Mouse (Mus musculus): ENCODE measurements at regions not wholly inside any gene's neighbourhood (a gene's known extent, or its start where the extent isn't known, plus 50 kb on each side); places are given as distances from the start of the nearest gene placed in this dataset.

DNA sequence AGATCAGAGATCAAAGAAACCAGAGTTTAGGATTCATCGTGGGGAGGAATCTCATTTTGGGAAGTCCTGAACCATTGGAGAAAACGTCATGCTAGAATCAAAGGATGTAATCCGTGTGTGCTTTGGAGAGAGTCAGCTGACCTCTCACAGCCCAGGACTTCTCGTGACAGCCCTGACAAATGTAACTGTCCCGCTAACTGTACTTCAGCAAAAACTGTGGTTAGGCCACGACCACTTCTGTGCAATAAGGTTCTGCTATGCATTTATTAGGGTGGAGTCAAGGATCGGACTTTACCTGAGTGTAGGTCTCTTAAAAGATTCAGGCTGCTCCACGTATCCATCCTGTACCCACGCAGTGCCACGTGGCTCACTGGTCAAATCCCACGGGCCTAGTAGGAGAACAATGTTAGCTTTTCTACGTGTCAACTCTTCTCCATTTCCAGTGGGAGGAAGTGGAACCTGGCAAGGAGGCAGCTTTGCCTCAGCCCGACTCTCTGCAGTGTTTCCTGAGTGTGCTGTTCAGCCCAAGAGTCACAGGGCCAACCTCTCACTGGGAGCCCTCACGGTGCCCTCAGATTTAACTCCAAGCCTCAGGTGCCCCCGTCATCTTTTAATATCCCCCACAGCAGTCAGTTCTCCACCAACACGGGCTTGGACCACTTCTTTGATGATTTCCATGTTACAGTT, 88.1 kb downstream of the Il12a start:
- ChIA-PET CTCF (no interaction called here), POLR2A (no interaction called here)
- no peaks in the 10 kb centered on the region for H3K27me3 ChIP-seq
- TF ChIP-seq CTCF (IDR thresholded peaks at IDR 0.05): no peak
- no peak for DNase-seq (ENCODE audit: low read depth, low spot score)
- in situ Hi-C loops (cut with MboI; ENCODE audit: low pct_unique_long_range_greater_than_20kb): no loop called here
- ATAC-seq: no peak

DNA sequence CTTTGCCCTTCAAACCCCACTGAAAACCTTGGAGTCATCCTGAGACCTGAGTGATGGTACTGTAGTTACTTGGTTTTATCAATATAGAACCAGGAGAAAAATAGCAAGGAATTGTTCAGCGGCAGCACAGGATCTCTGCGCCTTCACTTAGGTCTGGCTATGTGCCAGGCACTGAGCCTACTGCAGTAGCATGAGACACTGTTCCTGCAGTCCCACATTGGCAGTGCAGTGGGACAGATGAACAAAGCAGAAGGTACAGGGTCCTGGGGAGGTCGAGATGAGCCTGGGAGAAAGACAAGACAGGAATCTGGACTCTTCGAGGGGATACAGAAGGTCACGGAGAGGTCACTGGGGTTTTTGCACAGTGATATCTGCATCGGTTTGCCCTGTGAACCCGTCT, 88.5 kb upstream of the 1110032F04Rik start:
- DNase-seq (ENCODE audit: low read depth, low spot score) (no peak), ATAC-seq (no peak)
- in situ Hi-C loops (cut with MboI; ENCODE audit: low pct_unique_long_range_greater_than_20kb): no loop called here
- no peaks in the 10 kb centered on the region for H3K27me3 ChIP-seq
- no peak for TF ChIP-seq CTCF (IDR thresholded peaks at IDR 0.05)
- CTCF ChIA-PET: interaction anchor here (1.2 to 1.6 kb wide), 2 partner anchors 13 to 36 kb away, joined by 3 to 5 read pairs; no protein-coding TSS in a partner anchor
- POLR2A ChIA-PET: no interaction called here

DNA sequence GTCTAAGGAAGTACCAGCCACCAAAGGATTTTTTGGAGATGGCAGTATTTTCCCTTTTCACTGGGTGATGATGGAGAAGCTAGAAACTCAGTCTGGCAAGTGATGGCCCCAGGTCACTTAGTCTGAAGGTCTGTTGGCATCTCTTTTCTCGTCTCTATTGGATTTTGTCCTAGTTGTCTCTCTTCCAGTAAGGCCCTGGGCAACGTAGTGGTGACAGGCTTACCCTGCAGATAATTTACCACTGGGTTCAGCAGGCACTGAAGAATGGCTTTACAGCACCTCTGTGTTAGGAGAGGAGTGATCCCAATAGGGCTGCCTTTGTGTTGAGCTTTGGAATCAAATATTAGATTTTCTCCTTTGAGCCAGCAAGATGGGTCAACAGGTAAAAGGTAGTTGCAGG, 87.9 kb upstream of the 1110032F04Rik start:
- in situ Hi-C loops (cut with MboI; ENCODE audit: low pct_unique_long_range_greater_than_20kb): no loop called here
- ATAC-seq: no peak
- CTCF ChIA-PET: interaction anchor here (1.2 kb wide), 2 partner anchors 11 to 37 kb away, joined by 3 to 4 read pairs; no protein-coding TSS in a partner anchor
- DNase-seq (ENCODE audit: low read depth, low spot score): no peak
- H3K27me3 ChIP-seq: no peaks in the 10 kb centered on the region
- POLR2A ChIA-PET: no interaction called here
- no peak for TF ChIP-seq CTCF (IDR thresholded peaks at IDR 0.05)

DNA sequence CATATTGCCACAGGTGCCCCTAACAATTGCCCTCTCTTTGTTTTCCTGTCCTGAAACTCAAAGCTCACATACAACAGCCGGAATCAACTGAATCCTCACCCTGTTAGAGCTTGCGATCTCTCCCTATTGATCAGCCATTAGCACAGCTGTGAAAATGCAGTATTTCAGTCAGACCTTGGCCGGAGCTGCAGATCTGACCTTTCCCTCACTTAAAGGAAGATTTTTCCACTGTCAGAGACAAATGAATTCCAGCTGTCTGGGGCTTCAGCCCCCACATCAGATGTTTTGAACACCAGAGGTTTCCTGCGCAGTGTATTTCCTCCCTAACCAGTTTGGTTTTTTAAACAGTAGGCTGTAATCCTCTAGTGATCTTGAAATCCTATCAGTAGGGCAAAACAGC, 87.0 kb upstream of the 1110032F04Rik start:
- CTCF ChIA-PET: interaction anchor here (1.0 to 1.2 kb wide), 2 partner anchors 10 to 15 kb away, joined by 3 to 4 read pairs; no protein-coding TSS in a partner anchor
- DNase-seq (ENCODE audit: low read depth, low spot score) (no peak), ATAC-seq (no peak)
- no peak for TF ChIP-seq CTCF (IDR thresholded peaks at IDR 0.05)
- POLR2A ChIA-PET: interaction anchor here (0.6 kb wide), 2 partner anchors 8 to 1226 kb away, joined by 3 to 4 read pairs; no protein-coding TSS in a partner anchor
- in situ Hi-C loops (cut with MboI; ENCODE audit: low pct_unique_long_range_greater_than_20kb): no loop called here
- peaks cover 1% of the 10 kb centered on the region for H3K27me3 ChIP-seq

DNA sequence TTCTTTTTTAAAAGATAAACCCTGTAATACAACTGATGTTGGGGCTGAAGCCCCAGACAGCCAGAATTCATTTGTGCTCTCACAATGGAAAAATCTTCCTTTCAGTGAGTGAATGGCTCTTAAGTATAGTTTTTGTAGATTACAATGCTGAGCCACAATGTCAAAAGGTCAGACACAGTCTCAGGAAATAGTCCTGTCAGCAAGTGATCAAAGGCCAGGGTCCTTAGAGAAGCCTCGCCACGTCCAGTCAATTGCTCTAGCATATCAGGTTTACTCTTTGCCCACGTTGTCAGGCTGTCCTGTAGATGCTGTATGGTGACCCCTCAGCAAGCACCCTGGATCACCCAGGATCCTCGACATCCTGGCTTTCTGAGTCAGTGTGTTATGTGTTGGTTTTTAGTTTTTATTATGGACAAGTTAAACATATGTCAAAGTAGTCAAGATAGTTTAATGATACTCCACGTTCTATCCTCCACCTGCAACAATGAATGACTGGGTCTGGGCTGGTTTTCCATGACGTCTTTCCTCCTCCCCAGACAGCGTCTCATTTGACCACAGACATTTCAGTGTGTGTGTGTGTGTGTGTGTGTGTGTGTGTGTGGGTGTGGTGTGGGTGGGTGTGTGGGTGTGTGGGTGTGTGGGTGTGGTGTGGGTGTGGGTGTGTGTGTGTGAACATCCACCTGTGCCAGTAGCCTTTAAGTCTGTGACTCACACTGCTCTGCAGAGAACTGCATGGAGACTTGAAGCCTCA, 85.5 kb upstream of the 1110032F04Rik start:
- CTCF ChIA-PET: interaction anchor here (0.9 kb wide), 1 partner anchor 9 kb away, joined by 3 read pairs; no protein-coding TSS in a partner anchor
- DNase-seq (ENCODE audit: low read depth, low spot score) (no peak), ATAC-seq (no peak)
- TF ChIP-seq CTCF (IDR thresholded peaks at IDR 0.05): no peak
- POLR2A ChIA-PET: no interaction called here
- in situ Hi-C loops (cut with MboI; ENCODE audit: low pct_unique_long_range_greater_than_20kb): no loop called here
- H3K27me3 ChIP-seq: peaks cover 7% of the 10 kb centered on the region

DNA sequence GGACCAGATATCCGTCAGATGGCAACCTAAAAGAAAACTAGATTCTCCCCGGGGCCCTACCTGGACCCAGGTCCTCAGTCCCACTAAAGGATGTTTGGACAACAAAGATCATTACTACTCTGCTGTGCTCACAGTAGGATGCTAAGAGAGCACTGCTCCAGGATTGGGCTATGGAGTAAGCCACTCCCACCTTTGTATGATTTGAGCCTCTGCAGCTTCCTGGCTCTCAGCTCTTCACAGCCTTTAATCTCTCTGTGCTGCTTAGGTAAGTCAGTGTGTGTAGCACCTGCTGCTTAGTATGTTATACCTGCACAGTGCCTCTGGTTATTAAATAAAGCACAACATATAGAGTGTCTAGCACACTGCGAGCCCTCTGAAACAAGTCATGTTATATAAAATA, 82.6 kb upstream of the 1110032F04Rik start:
- H3K27me3 ChIP-seq: peaks cover 7% of the 10 kb centered on the region
- TF ChIP-seq CTCF (IDR thresholded peaks at IDR 0.05): no peak
- in situ Hi-C loops (cut with MboI; ENCODE audit: low pct_unique_long_range_greater_than_20kb): no loop called here
- CTCF ChIA-PET: interaction anchor here (0.9 to 1.0 kb wide), 2 partner anchors 11 to 43 kb away, joined by 3 read pairs; no protein-coding TSS in a partner anchor
- POLR2A ChIA-PET: no interaction called here
- no peak for ATAC-seq
- DNase-seq (ENCODE audit: low read depth, low spot score): no peak

DNA sequence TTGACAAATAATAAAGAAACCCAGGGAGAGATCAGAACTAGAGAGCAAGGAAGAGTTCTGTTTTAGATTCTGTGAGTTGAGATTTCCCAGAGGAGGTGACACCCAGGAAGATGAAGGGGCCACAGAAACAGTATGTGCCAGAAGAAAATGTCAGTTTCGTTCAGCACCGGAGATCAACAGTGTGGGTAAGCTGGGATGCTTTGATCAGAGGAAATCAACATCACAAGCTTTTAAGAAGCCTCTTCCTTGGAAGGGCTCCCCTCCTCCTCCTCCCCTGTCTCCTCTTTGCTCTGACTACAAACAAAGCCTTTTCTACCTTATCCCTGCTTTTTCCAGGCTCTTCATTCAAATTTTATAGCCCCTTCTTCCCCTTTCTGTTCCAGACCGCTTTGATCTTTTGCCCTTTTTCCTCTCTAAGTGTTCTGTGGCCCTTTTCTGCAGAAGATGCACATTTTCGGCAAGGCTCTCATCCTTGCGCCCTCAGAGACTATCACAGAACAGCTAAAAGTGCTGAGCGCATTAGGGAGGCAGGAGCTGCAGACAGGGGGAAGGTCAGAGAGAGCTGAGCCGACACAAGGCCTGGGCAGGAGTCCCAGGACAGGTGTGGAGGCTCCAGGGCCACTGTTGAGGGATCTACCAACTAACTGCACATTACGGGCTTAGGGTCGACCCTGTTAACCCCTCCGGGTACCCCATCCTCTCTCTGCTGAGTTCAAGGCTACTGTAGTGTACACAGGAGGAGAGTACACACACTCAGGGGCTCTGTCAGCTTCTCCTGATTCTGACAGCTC, 81.8 kb upstream of the 1110032F04Rik start:
- in situ Hi-C loops (cut with MboI; ENCODE audit: low pct_unique_long_range_greater_than_20kb): no loop called here
- no peak for ATAC-seq
- H3K27me3 ChIP-seq: peaks cover 7% of the 10 kb centered on the region
- ChIA-PET POLR2A (interaction anchor here (1.9 kb wide), 1 partner anchor 20 kb away, joined by 4 read pairs; no protein-coding TSS in a partner anchor), CTCF (interaction anchor here (1.2 to 1.6 kb wide), 3 partner anchors 9 to 83 kb away, joined by 3 to 6 read pairs (median 3); no protein-coding TSS in a partner anchor)
- no peak for TF ChIP-seq CTCF (IDR thresholded peaks at IDR 0.05)
- DNase-seq (ENCODE audit: low read depth, low spot score): no peak

DNA sequence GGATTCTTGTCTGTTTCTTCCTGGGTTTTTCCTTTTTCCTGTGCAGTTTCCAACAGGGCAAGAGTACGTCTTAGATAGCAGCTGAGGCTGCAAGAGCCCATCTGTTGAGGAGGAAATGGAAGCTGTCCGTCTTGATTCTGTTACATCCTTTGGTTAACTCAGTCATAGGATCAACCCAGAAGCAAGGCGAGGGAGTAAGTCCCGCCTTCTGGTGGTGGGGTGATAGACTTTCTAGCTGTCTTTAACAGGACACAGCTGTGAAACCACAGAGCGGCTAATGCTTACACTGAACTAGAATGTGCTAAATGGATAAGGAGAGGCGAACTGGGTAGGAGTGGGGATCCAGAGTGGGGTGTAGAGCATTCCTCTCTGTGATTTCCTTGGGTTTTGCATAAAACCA, 79.9 kb upstream of the 1110032F04Rik start:
- in situ Hi-C loops (cut with MboI; ENCODE audit: low pct_unique_long_range_greater_than_20kb): no loop called here
- POLR2A ChIA-PET: no interaction called here

DNA sequence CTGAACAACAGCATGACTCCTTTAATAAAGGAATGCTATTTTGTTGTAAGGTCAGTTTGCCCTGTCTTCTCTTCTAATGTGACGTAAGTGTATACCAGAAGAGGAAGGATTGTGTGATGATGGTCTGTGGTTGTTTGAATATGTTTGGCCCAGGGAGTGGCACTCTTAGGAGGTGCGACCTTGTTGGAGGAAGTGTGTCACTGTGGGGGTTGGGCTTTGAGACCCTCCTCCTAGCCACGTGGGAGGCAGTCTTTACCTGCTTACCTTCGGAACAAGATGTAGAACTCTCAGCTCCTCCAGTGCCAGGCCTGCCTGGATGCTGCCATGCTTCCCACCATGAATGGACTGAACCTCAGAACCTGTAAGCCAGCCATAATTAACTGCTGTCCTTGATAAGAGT, 78.9 kb upstream of the 1110032F04Rik start:
- POLR2A ChIA-PET: interaction anchor here (0.6 kb wide), 2 partner anchors 184 to 194 kb away, joined by 3 to 4 read pairs; no protein-coding TSS in a partner anchor
- in situ Hi-C loops (cut with MboI; ENCODE audit: low pct_unique_long_range_greater_than_20kb): no loop called here
- CTCF ChIA-PET: no interaction called here
- no peak for ATAC-seq
- peaks cover 7% of the 10 kb centered on the region for H3K27me3 ChIP-seq
- no peak for DNase-seq (ENCODE audit: low read depth, low spot score)
- TF ChIP-seq CTCF (IDR thresholded peaks at IDR 0.05): no peak

More for the DNA sequence above, 79.9 kb upstream of the 1110032F04Rik start:
- peaks cover 7% of the 10 kb centered on the region for H3K27me3 ChIP-seq
- ATAC-seq: no peak
- DNase-seq (ENCODE audit: low read depth, low spot score): no peak
- CTCF ChIA-PET: interaction anchor here (1.3 to 1.6 kb wide), 2 partner anchors 14 to 18 kb away, joined by 3 to 7 read pairs; no protein-coding TSS in a partner anchor
- TF ChIP-seq CTCF (IDR thresholded peaks at IDR 0.05): no peak

DNA sequence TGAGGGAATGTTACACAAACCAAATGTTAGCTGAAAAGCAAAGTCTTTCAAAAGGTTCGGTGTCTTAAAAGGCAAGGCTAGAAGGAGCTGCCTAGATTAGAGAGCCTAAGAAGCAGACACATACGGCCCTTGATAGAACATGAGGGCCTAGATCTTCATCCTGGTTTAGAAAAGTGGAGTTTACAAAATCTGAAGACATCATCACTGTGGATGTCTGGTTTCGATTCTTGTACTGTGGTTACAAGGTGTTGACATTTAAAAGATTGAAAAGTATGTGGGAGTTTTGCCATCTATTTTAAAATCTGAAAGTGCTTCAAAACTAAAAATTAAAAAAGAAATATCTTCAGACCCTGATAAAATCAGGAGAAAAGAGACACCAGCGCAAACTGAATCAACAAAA, 76.5 kb upstream of the 1110032F04Rik start:
- ATAC-seq (no peak), DNase-seq (ENCODE audit: low read depth, low spot score) (no peak)
- ChIA-PET POLR2A (no interaction called here), CTCF (interaction anchor here (0.9 to 1.8 kb wide), 3 partner anchors 10 to 19 kb away, joined by 3 to 5 read pairs (median 4); no protein-coding TSS in a partner anchor)
- peaks cover under 1% of the 10 kb centered on the region for H3K27me3 ChIP-seq
- in situ Hi-C loops (cut with MboI; ENCODE audit: low pct_unique_long_range_greater_than_20kb): no loop called here
- TF ChIP-seq CTCF (IDR thresholded peaks at IDR 0.05): no peak
